Mouse (Mus musculus) brown adipose tissue, adult 24 weeks (tissue): ENCODE measurements around the gene Rpl15. TPM values are rescaled to one million over a fixed set of nuclear protein-coding genes. Genes with fewer than 3 reads are reported as not detected.
A peak's percentile ranks its signal among the peaks of the same experiment; 100 is the strongest.

Source experiments
- H3K27ac ChIP-seq: fragments of 200-500 bp; replicated peaks from 2 replicates; pipeline ENCODE4 v1.5.1; 2012; ENCODE audit warnings: low read depth, mild to moderate bottlenecking, low read length
- H3K4me1 ChIP-seq: fragments of 200-500 bp; 2 replicates; pipeline ENCODE4 v1.6.1; 2012; ENCODE audit warnings: low read length, mixed read lengths; ENCODE audit not compliant: control insufficient read depth, insufficient read depth, insufficient read length
- H3K4me3 ChIP-seq: fragments of 200-500 bp; 2 replicates; pipeline ENCODE4 v1.5.1; 2012; ENCODE audit warnings: low read depth, mild to moderate bottlenecking, low read length, moderate library complexity; ENCODE audit not compliant: insufficient read depth
- polyA plus RNA-seq: library from polyadenylated mRNA; stranded (reverse); fragments of >200 nt; gene quantifications from 2 replicates; pipeline ENCODE4 v1.2.4, GENCODE M21; 2012; ENCODE audit not compliant: missing spikeins, insufficient read depth, insufficient read length

The Rpl15 gene
- polyA plus RNA-seq = 276 and 397 TPM in 2 replicates

DNA sequence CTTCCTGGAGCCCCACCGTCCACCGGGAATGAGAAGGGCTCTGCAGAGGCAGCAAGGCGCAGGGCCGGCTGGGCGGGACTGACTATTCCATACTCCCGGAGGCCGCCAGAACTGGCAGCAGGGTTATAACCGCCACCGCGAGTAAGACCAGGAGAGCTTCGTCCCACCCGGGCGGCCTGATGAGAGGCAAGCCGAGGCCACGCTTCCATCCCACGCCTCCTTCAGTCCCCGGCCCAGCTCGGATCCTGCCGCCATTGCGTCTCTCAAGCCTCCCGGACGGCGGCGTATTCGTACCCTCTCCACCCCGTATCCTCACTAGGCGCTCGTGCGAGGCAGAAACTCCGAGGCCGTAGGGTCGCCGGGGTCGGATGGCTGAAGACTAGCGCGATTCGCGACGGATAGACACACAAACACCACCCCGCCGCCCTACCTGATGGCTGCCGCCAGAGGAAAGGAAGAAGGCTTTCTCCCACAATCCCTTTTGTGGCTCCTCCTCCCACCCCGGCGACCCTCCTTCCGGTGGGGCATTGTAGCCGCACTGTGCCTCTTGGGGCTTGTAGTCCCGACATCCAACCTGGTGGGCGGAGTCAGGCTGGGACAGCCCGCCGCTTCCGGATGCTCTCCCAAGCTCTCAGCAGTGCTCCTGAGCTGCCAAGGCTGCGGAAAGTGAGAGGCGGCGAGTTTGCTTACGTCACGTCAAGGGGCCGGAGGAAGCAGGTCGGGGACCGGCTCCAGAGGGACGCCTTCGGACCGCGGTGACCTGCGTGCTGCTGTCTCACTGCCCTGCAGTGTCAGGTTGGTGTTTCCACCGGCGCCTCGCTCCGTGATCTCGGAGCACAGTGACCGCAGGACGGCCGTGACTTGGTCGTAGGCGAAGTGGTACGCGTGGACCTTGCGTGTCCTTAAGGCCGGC, at the start of gene Rpl15, which contains the start of gene Nkiras1:
TSS of gene Rpl15 (minus strand) at position 863 of the 913 bp plus-strand sequence.
TSS of gene Nkiras1 (plus strand) at position 608 of the 913 bp plus-strand sequence.
- Histone ChIP-seq H3K4me1 (peaks cover 3% of the 10 kb centered on the region; the same call in 1 of the 2 replicates), H3K27ac (peak within 1 kb of the TSS; percentile 94), H3K4me3 (peak within 1 kb of the TSS; percentile 85)

DNA sequence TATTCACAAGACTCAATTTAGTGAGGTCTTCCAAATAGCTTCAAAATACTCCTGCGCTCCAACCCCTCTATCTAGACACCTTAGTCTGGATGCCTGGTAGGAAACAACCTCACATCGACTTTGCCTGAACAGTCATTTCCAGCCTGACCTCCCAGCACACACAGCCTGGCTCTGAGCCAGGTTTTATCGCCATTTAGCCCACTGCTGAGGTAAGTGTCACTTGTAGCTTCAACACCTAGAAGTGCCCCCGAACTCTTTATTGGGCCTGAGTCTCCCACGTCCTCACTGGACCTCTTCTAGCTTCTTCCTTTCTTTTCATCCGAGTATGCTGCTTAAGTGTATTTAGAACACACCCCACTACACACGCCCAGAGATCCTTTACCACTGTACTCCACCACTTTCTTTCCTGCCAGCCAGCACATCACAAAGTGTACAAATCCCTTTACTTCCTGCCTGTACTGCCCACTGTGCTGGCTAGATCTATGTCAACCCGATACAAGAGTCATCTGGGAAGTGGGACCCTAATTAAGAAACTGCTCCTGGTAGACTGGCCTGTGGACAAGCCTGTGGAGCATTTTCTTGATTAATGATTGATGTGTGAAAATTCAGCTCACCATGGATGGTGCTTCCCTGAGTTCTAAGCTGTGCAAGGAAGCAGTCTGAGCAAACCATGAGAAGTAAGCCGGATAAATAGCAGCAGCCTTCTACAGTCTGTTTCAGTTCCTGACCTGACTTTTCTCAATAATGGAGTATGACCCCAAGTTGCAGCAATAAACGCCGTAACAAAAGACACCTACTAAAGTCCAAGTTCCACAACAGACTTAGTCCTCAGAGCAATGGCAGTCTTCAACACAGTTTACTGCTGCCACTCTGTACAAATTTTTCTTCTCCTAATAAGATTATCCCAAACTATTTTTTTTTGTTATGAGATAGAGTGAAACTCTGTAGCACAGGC, 46.5 kb upstream of the Rpl15 start:
- H3K4me3 ChIP-seq = no peak overlapping the region
- no peak overlapping the region for H3K27ac ChIP-seq

DNA sequence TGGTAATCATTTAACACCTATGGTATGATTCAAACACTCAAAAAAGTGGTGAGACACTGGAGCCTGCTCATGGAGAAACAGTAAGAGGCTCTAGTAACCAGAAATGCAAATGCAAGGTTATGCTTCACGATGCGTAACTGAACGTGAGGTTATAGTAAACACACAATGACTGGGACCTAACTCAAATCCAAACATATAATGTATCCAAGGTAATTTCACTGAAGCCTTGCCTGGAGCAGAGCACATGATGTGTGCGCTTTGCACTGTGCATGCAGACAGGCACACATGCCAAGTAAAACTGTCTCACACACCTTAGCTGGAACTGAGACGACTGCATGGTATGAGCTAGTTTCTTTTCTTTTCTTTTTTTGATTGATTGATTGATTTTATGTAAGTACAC, 33.0 kb upstream of the Rpl15 start:
- Histone ChIP-seq H3K27ac (no peak overlapping the region), H3K4me1 (peaks cover under 1% of the 10 kb centered on the region; the same call in 1 of the 2 replicates)

More for the DNA sequence above, 46.5 kb upstream of the Rpl15 start:
- H3K4me1 ChIP-seq = no peaks in the 10 kb centered on the region

DNA sequence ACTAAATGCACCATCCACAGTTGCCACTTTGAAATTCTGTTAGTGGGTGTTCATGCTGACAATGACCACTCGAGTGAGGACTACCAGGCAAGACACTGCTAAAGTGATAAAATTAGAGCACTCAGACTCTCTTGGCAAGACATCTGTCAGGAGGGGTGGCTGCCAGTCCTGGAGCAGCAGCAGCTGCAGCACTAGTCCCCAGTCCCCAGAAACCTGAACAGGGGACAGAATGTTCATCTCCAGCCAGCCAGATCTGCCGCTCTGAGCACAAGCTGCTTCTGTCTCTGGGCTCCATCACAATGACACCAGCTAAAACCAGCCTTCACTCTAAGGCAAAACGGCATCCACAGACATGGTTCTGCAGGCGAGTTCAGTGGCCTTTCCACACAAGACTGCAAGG, 32.1 kb upstream of the Rpl15 start:
- Histone ChIP-seq H3K4me1 (peaks cover 2% of the 10 kb centered on the region; the same call in 1 of the 2 replicates), H3K27ac (no peak overlapping the region), H3K4me3 (no peak overlapping the region)

More for the DNA sequence above, 33.0 kb upstream of the Rpl15 start:
- H3K4me3 ChIP-seq = no peak overlapping the region

DNA sequence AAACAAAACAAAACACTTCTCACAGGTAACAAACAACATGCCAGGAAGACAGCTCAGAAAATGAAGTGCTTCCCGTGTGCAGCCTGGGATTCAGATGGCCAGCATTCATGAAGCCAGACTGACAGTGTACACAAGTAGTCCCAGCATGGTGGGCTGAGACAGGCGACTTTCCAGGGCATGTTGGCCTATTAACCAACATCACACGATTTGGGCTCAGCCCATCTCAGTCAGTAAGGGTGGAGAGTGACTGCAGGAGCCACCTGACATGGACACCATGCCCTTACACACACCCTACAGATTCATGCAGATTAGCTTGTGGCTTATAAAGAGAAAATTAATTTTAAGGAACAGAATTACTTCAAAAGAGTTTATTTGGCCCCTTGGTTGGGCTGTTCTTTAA, 31.6 kb upstream of the Rpl15 start:
- no peak overlapping the region for H3K4me3 ChIP-seq
- peaks cover 2% of the 10 kb centered on the region; the same call in 1 of the 2 replicates for H3K4me1 ChIP-seq
- H3K27ac ChIP-seq = no peak overlapping the region

DNA sequence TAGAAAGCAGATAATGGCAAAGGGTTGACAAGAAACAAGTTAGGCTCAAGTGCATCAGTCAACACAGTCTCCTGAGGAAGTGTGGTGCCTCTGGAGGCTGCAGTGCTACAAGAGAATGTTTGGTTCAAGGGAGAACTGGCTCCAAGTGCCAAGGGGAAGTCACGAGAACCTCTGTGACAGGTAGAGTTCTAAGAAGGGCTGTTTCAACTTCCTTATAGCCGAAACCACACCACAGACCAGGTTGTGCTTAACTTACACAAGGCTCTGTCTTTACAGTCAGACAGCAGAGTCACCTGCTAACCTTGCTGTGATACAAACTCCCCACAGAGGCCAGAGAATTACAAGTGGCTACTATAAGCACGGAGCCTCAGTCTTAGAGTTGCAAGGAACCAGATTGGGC, 30.4 kb upstream of the Rpl15 start:
- H3K27ac ChIP-seq = no peak overlapping the region
- no peak overlapping the region for H3K4me3 ChIP-seq
- H3K4me1 ChIP-seq = peaks cover 2% of the 10 kb centered on the region; the same call in 1 of the 2 replicates

DNA sequence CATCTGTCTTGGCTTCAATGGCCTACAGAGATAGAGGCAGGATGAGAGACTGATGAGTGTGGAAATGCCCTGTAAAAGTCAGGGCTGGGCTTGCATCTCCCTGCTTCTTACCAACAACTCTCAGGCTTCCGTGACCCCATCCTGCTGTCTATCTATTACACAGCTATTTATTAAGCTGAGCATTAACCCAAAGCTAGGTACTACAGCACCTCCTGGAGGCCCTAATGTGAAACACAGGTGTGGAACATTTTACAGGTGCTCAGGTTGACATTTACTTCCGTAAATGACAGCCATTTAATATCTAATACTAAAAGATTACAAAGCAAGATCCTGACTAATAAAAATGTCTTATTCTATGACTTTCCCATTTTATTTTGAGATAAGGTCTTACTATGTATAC, 29.5 kb upstream of the Rpl15 start:
- Histone ChIP-seq H3K4me1 (peaks cover 2% of the 10 kb centered on the region; the same call in 1 of the 2 replicates), H3K4me3 (no peak overlapping the region), H3K27ac (no peak overlapping the region)

DNA sequence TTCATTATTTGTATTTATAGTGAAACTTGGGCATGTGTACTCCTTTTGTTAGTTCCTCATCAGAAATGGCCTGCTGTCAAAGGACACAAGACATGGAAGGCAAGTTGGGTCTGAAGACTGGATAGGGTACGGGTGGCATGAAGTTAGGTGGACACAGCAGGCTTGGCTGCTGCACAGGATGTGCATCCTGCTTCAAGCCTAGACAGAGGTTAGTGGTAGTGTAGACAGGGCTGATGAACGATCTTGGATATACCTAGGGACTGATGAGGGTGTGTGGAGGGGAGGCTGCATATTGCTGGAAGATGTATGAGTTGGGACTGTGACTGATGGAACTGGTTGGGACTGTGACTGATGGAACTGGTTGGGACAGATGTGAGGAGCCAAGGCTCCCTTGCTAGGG, 27.7 kb upstream of the Rpl15 start:
- H3K4me1 ChIP-seq = peaks cover 2% of the 10 kb centered on the region; the same call in 1 of the 2 replicates
- no peak overlapping the region for H3K27ac ChIP-seq

DNA sequence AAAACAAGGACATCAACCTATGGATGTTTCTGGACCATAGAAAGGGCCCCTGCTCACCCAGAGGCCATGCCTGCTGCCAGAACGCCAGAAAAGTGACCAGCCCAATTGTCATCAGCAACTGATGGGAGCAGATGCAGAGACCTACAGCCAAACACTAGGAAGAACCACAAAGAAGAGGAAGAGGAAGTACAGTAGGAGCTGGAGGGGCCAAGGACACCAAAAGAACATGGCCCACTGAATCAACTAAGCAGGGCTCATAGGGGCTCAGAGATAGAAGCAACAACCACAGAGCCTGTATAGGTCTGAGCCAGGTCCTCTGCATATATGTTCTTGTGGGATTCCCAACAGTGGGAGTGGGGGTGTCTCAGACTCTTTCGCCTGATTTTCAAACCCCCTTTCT, 26.2 kb upstream of the Rpl15 start:
- Histone ChIP-seq H3K27ac (no peak overlapping the region), H3K4me3 (no peak overlapping the region), H3K4me1 (peaks cover 2% of the 10 kb centered on the region; the same call in 1 of the 2 replicates)

More for the DNA sequence above, 27.7 kb upstream of the Rpl15 start:
- H3K4me3 ChIP-seq = no peak overlapping the region

DNA sequence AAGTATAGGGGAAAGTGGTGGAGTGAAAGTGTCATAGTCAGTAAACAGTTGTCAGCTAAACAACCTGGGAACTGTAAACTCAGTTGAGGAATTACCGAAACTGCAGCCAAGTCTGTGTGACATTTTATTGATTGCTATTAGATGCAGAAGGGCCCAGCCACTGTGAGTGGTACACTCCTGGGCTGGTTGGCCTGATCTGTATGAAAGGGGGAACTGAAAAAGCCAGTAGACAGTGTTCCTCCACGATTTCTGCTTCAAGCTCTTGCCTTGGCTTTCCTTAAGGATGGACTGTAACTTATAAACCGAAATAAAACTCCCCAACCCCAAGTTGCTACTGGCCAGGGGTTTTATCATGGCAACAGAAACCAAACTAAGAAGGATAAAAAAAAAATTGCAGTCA, 21.4 kb upstream of the Rpl15 start:
- Histone ChIP-seq H3K27ac (no peak overlapping the region), H3K4me1 (peaks cover 9% of the 10 kb centered on the region; the same call in 1 of the 2 replicates), H3K4me3 (no peak overlapping the region)

DNA sequence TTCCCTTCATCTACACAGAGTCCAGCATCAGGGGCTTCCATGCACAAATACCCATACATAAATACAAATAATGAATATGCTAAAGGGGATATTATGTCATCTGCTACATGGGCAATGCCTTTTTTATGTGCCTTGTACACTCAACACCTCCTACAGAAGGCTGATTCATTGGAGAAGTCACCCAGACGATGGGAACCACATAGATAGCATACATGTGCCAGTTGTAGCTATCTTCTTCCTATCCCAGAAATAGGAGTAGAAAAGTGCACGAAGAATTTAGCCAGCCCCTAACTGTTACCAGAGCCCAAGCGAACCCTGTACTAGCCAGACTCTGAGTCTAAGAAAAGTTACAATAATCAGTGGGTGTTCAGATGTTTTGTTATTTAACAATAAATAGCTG, 20.9 kb upstream of the Rpl15 start:
- no peak overlapping the region for H3K27ac ChIP-seq
- peaks cover 9% of the 10 kb centered on the region; the same call in 1 of the 2 replicates for H3K4me1 ChIP-seq
- H3K4me3 ChIP-seq = no peak overlapping the region

DNA sequence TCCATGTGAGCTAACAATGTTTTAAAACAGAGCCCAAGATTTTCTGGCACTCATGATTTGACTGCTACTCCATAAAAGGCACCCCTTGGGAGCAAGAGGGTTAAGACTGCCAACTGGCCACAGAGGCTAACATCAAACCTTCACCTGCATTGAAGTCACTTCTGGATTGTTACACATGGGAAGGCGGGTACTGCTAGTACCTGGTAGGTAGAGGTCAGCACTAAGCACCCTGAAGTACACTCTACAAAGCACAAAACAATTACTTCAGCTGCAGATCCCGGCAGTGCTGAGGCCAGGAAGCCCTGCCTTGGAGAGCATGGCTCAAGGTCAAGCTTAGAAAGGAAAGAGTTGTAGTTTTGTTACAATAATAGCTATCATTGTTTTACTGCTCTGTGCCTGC, 16.2 kb upstream of the Rpl15 start:
- peaks cover 14% of the 10 kb centered on the region; the same call in 1 of the 2 replicates for H3K4me1 ChIP-seq
- H3K4me3 ChIP-seq = no peak overlapping the region
- H3K27ac ChIP-seq = peak overlapping the region; percentile 66

DNA sequence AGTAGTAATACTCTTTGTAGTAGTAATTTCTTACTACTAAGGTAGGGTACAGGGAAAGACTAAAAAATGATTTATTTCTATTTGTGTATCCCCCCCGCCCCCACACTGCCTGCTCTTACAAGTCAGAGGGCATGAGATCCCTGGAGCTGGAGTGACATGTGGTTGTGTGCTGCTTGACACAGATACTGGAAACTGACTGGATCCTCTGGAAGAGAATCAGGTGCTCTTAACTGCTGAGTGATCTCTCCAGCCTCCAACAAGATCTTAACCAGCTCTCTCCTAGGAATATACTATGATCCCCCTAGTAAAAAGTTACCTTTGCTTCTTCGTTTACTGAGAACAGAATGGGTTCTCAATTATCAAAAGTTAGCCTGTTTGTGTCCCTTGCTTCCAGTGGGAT, 15.2 kb upstream of the Rpl15 start:
- H3K4me1 ChIP-seq = peaks cover 14% of the 10 kb centered on the region; the same call in 1 of the 2 replicates
- peak overlapping the region; percentile 51; the same call in 1 of the 2 replicates for H3K27ac ChIP-seq
- H3K4me3 ChIP-seq = no peak overlapping the region

DNA sequence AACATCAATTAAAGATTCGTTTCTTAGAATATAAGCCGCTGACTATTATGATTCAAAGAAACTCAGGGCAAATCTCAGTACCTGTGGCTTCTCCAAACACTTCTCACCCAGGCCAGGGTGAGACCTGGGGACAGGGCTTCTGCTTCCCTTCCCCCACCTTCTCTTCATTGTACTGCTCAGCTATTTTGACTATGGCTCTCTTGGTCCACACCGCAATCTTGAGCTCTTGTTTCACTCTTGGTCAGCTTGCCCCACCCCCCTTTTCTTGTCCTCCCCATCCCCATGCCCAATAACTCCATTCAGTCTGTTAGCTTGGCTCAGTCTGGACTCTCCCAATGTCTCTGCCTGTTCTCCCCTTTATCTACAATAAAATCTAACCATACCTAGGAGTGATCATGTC, 14.3 kb upstream of the Rpl15 start:
- H3K4me1 ChIP-seq = peaks cover 14% of the 10 kb centered on the region; the same call in 1 of the 2 replicates
- no peak overlapping the region for H3K4me3 ChIP-seq

More for the DNA sequence above, 14.3 kb upstream of the Rpl15 start:
- no peak overlapping the region for H3K27ac ChIP-seq
